Mouse (Mus musculus) hindbrain, embryonic 11.5 days (tissue): Measurements from ENCODE around the gene Ccdc157. TPM values are rescaled to one million over a fixed set of nuclear protein-coding genes. Genes with fewer than 3 reads are reported as not detected.
A peak's percentile ranks its signal among the peaks of the same experiment; 100 is the strongest.
"Not testable (repeated sequence)": the region's sequence is repeated elsewhere in the genome, so short reads cannot be mapped to it uniquely, and the experiment has no call there.

Experiments used
- ATAC-seq: fragments of 200-750 bp; cut with Nextera tagmentation; 2 replicates; pipeline ENCODE4 v1.8.0; 2017; ENCODE audit warnings: mild to moderate bottlenecking, moderate TSS enrichment, moderate library complexity; ENCODE audit not compliant: low FRiP score
- DNase-seq: peaks from one replicate; pipeline ENCODE4 v3.0.0-alpha.2; 2015; ENCODE audit warnings: low spot score
- H3K27ac ChIP-seq: fragments of 300-500 bp; sonication (generic); 2 replicates; pipeline ENCODE4 v1.5.1; 2014; ENCODE audit warnings: mild to moderate bottlenecking, low read depth, low read length
- H3K27me3 ChIP-seq: fragments of 300-500 bp; sonication (generic); 2 replicates; pipeline ENCODE4 v1.6.1; 2014; ENCODE audit warnings: mild to moderate bottlenecking, low read length, moderate library complexity, mixed read lengths; ENCODE audit not compliant: control insufficient read depth, insufficient read depth
- H3K36me3 ChIP-seq: fragments of 300-500 bp; sonication (generic); 2 replicates; pipeline ENCODE4 v1.6.1; 2014; ENCODE audit warnings: mild to moderate bottlenecking, low read length, moderate library complexity, mixed read lengths; ENCODE audit not compliant: control insufficient read depth, insufficient read depth
- H3K4me1 ChIP-seq: fragments of 300-500 bp; sonication (generic); replicated peaks from 2 replicates; pipeline ENCODE4 v1.6.1; 2014; ENCODE audit warnings: low read length, mixed read lengths; ENCODE audit not compliant: control insufficient read depth, insufficient read depth
- H3K4me2 ChIP-seq: fragments of 300-500 bp; sonication (generic); replicated peaks from 2 replicates; pipeline ENCODE4 v1.6.1; 2014; ENCODE audit warnings: mild to moderate bottlenecking, low read depth, low read length
- H3K4me3 ChIP-seq: fragments of 300-500 bp; sonication (generic); 2 replicates; pipeline ENCODE4 v1.5.1; 2014; ENCODE audit warnings: low read depth, low read length
- H3K9ac ChIP-seq: fragments of 300-500 bp; sonication (generic); 2 replicates; pipeline ENCODE4 v1.6.1; 2014; ENCODE audit warnings: low read depth, low read length
- H3K9me3 ChIP-seq: fragments of 300-500 bp; sonication (generic); 2 replicates; pipeline ENCODE4 v1.6.1; 2016; ENCODE audit warnings: low read length; ENCODE audit not compliant: control insufficient read depth
- WGBS: fragments of 180-500 bp; shearing (Covaris S2); extraction: QIAGEN DNeasy Blood & Tissue Kit; methylation state at CpG from one replicate; pipeline ENCODE4 v1.1.7; 2014; 5-methylcytosine and 5-hydroxymethylcytosine counted together
- polyA plus RNA-seq: library from polyadenylated mRNA; unstranded; fragments of >200 nt; fragmentation: Nextera tagmentation; extraction: Ambion mirVana; gene quantifications from 2 replicates; pipeline ENCODE4 v1.2.1, GENCODE M21; 2014

Gene Ccdc157
- polyA plus RNA-seq, 1 experiment from 2014 or later, result 3.5 TPM

GRCm38 (mm10) chr11:4117372-4118071 lies 42.6 kb downstream of the Ccdc157 start:
- H3K9ac ChIP-seq, result no peak overlapping the region; the same call in 1 of the 2 replicates
- DNase-seq (no peak), ATAC-seq (peak; percentile 9; the same call in 1 of the 2 replicates)
- H3K27ac ChIP-seq, result no peak overlapping the region
- no peaks in the 10 kb centered on the region for H3K36me3 ChIP-seq
- 39% methylated on average over 3 of the region's 3 CpGs for WGBS
- 0 out of 2 replicates have a peak, but pooled peaks cover 3% of the 10 kb centered on the region for H3K4me1 ChIP-seq
- H3K4me2 ChIP-seq, result peak overlapping the region; percentile 85
- no peaks in the 10 kb centered on the region for H3K9me3 ChIP-seq
- H3K27me3 ChIP-seq, result peaks cover 7% of the 10 kb centered on the region
- peak overlapping the region; percentile 62; the same call in 1 of the 2 replicates for H3K4me3 ChIP-seq

DNA sequence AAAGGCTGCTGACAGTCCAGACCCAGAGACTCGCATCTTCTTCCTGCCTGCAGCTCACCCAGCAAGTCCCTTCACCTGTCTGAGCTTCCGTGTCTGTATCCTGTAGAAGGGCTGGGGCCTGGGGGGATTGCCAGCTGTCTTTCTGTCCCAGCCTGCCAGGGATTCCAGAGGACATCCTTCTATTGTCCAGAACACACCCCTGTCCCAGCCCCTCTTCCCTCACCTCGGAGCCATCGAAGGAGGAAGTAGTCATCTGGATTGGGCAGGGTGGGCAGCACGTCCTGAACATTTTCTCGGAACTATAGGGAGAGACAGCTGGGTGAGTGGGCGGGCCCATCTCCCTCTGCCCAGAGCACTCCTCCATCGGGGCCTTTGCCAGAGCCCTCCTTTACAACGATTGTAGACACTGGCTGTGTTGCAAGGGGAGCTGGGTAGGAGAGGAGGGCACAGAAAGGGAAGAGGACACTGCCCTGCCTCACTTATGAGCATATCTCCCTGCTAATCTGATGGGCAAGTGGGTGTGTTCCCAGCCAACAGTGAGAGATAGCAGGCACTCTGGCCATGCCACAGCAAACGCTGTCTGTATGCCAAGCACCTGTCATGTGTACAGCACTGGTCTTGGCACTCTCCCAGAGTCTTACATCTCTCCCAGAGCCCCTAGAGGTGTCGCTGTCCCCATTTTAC lies 43.5 kb downstream of the Ccdc157 start:
- Histone ChIP-seq H3K9ac (no peak overlapping the region), H3K27me3 (peaks cover 7% of the 10 kb centered on the region), H3K36me3 (no peaks in the 10 kb centered on the region), H3K9me3 (no peaks in the 10 kb centered on the region), H3K4me3 (no peak overlapping the region), H3K4me1 (0 out of 2 replicates have a peak, but pooled peaks cover 3% of the 10 kb centered on the region), H3K4me2 (no peak overlapping the region), H3K27ac (no peak overlapping the region)
- DNase-seq (no peak), ATAC-seq (no peak)
- 64% methylated on average over 11 of the region's 11 CpGs for WGBS

DNA sequence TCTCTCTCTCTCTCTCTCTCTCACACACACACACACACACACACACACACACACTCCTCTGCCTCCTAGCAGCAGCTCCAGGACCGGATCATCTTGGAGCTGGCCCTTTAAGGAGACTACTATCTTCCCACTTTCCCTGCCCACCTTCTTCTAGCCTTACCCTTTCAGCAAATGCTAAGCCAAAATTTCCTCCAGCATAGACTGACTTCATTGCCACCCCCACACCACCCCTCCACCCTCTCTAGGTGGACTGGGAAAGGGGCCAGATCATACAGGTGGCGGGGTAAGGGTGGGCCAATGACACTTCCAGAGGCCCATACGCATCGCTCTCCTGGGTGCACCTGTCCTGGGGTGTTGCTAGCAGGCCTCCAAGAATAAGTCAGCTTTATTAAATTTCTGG lies 44.7 kb downstream of the Ccdc157 start:
- no peak for ATAC-seq
- no peak for DNase-seq
- H3K27me3 ChIP-seq, result peaks cover 7% of the 10 kb centered on the region

DNA sequence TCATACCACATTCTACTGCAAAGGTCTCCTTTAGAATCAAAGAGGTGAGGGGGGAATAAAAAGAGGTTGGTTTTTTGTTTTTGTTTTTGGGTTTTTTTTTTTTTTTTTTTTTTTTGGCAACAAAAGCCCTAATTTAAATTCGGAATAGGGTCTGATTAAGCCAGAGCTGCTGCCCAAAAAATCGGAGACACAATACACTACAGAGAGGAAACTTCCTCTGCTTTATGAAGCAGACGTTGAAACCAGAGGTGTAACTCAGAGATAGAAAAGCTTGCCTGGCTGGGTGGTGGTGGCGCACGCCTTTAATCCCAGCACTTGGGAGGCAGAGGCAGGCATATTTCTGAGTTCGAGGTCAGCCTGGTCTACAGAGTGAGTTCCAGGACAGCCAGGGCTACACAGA lies 45.6 kb downstream of the Ccdc157 start:
- 79% methylated on average over 6 of the region's 6 CpGs for WGBS
- H3K27me3 ChIP-seq, H3K4me1 ChIP-seq, H3K4me2 ChIP-seq, H3K27ac ChIP-seq, H3K4me3 ChIP-seq, DNase-seq, ATAC-seq, H3K36me3 ChIP-seq, H3K9me3 ChIP-seq, H3K9ac ChIP-seq: not testable (repeated sequence)

More for the DNA sequence above, 44.7 kb downstream of the Ccdc157 start:
- Histone ChIP-seq H3K4me2 (no peak overlapping the region), H3K9me3 (no peaks in the 10 kb centered on the region), H3K27ac (no peak overlapping the region), H3K4me1 (0 out of 2 replicates have a peak, but pooled peaks cover 3% of the 10 kb centered on the region), H3K36me3 (no peaks in the 10 kb centered on the region), H3K4me3 (no peak overlapping the region), H3K9ac (no peak overlapping the region)
- 92% methylated on average over 4 of the region's 4 CpGs for WGBS

DNA sequence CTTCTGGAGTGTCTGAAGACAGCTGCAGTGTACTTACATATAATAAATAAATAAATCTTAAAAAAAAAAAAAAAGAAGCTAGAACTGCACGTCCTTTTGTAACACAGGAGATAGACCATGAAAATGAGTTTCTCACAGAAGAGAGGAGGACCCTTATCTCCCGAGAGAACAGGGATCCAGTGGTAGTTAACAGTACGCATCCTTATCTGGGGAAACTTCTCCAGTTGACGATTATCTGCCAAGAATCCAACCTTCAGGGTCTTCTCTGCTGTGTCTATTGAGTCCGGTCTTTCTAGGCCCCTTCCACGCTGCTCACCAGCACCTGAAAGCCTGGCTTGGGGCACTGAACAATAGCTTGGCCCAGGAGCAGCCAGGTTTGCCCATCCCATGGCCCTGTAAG lies 46.1 kb downstream of the Ccdc157 start:
- no peak overlapping the region for H3K4me2 ChIP-seq
- H3K9ac ChIP-seq, result no peak overlapping the region
- no peak for ATAC-seq
- WGBS, result 82% methylated on average over 6 of the region's 6 CpGs
- no peak overlapping the region for H3K4me3 ChIP-seq
- H3K27me3 ChIP-seq, result peaks cover 4% of the 10 kb centered on the region; the same call in 1 of the 2 replicates
- no peak for DNase-seq
- H3K4me1 ChIP-seq, result 0 out of 2 replicates have a peak, but pooled peaks cover 3% of the 10 kb centered on the region
- no peaks in the 10 kb centered on the region for H3K36me3 ChIP-seq
- H3K9me3 ChIP-seq, result no peaks in the 10 kb centered on the region
- no peak overlapping the region for H3K27ac ChIP-seq

- no peak for DNase-seq
- 81% methylated on average over 4 of the region's 4 CpGs for WGBS
- Histone ChIP-seq H3K9ac (no peak overlapping the region), H3K4me1 (0 out of 2 replicates have a peak, but pooled peaks cover 3% of the 10 kb centered on the region), H3K27ac (no peak overlapping the region), H3K4me2 (no peak overlapping the region), H3K36me3 (no peaks in the 10 kb centered on the region), H3K9me3 (no peaks in the 10 kb centered on the region), H3K27me3 (peaks cover 4% of the 10 kb centered on the region; the same call in 1 of the 2 replicates), H3K4me3 (no peak overlapping the region)
- no peak for ATAC-seq
These were observed 46.6 kb downstream of the Ccdc157 start for GRCm38 (mm10) chr11:4113496-4113895.

DNA sequence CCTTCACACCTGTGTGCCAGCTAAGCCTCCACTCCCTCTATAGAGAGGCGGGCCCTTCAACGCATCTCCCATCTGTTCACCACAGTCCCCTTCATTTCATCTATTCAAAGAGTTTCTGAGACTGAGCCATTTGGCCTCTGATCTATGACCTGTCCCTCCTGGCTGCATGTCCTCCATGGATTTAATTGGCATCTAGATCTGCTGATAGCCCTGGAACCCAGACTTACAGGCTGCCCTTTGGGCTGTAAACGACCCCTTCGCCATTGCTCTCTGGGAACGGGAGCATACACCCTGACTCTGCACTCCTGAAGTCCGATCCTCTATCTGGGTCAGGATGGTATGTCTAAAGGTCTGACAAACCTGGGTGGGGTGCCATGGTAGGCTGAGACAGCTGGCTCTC lies 47.2 kb downstream of the Ccdc157 start:
- no peak for DNase-seq
- H3K36me3 ChIP-seq, result no peaks in the 10 kb centered on the region
- H3K9ac ChIP-seq, result no peak overlapping the region
- no peaks in the 10 kb centered on the region for H3K9me3 ChIP-seq
- H3K4me2 ChIP-seq, result no peak overlapping the region
- no peak overlapping the region for H3K27ac ChIP-seq
- H3K4me3 ChIP-seq, result no peak overlapping the region
- H3K27me3 ChIP-seq, result peaks cover 2% of the 10 kb centered on the region; the same call in 1 of the 2 replicates
- no peaks in the 10 kb centered on the region for H3K4me1 ChIP-seq
- WGBS, result 88% methylated on average over 6 of the region's 6 CpGs
- no peak for ATAC-seq

GRCm38 (mm10) chr11:4112033-4112432 lies 48.1 kb downstream of the Ccdc157 start:
- Histone ChIP-seq H3K27ac (no peak overlapping the region), H3K9me3 (no peaks in the 10 kb centered on the region), H3K4me3 (no peak overlapping the region), H3K4me2 (no peak overlapping the region), H3K9ac (no peak overlapping the region), H3K36me3 (no peaks in the 10 kb centered on the region), H3K4me1 (no peaks in the 10 kb centered on the region), H3K27me3 (peaks cover 1% of the 10 kb centered on the region; the same call in 1 of the 2 replicates)
- WGBS, result 90% methylated on average over 4 of the region's 4 CpGs
- ATAC-seq, result no peak
- DNase-seq, result no peak
